Mouse (Mus musculus): ENCODE measurements around the gene Bmper. TPM values are rescaled to one million over a fixed set of nuclear protein-coding genes. Genes with fewer than 3 reads are reported as not detected.

Bmper gene
- polyA plus RNA-seq, 1 experiment from 2014 or later, result 10.8 TPM

GRCm38 (mm10) chr9:23363540-23363939 is 140.7 kb downstream of the Bmper start:
- Histone ChIP-seq H3K4me3 (ENCODE audit: low read depth, low read length) (no peak overlapping the region), H3K36me3 (replicated peaks; ENCODE audit: control insufficient read depth, insufficient read depth, low read depth, low read length) (no peaks in the 10 kb centered on the region), H3K4me1 (ENCODE audit: control insufficient read depth, insufficient read depth, low read length) (no peaks in the 10 kb centered on the region), H3K9ac (replicated peaks; ENCODE audit: low read length) (no peak overlapping the region), H3K4me2 (ENCODE audit: low read depth, low read length) (no peak overlapping the region), H3K27me3 (ENCODE audit: control insufficient read depth, insufficient read depth, low read length) (no peaks in the 10 kb centered on the region), H3K9me3 (replicated peaks; ENCODE audit: control insufficient read depth, low read length) (no peaks in the 10 kb centered on the region), H3K27ac (replicated peaks; ENCODE audit: low read depth, low read length) (peak overlapping the region; percentile 62)
- 32% methylated on average over 7 of the region's 7 CpGs for WGBS
- DNase-seq (ENCODE audit: low spot score) (peak; percentile 69), ATAC-seq (replicated peaks; ENCODE audit: insufficient number of reproducible peaks, low FRiP score, low TSS enrichment, low read depth) (0 out of 2 replicates have a peak, but pooled peaks have one; percentile 62)

GRCm38 (mm10) chr9:23364047-23364446 is 141.2 kb downstream of the Bmper start:
- no peak overlapping the region for H3K9ac ChIP-seq (replicated peaks; ENCODE audit: low read length)
- no peak overlapping the region for H3K4me2 ChIP-seq (ENCODE audit: low read depth, low read length)
- H3K4me3 ChIP-seq (ENCODE audit: low read depth, low read length), result no peak overlapping the region
- H3K36me3 ChIP-seq (replicated peaks; ENCODE audit: control insufficient read depth, insufficient read depth, low read depth, low read length), result no peaks in the 10 kb centered on the region
- H3K27me3 ChIP-seq (ENCODE audit: control insufficient read depth, insufficient read depth, low read length), result no peaks in the 10 kb centered on the region
- H3K4me1 ChIP-seq (ENCODE audit: control insufficient read depth, insufficient read depth, low read length), result no peaks in the 10 kb centered on the region
- no peaks in the 10 kb centered on the region for H3K9me3 ChIP-seq (replicated peaks; ENCODE audit: control insufficient read depth, low read length)
- no peak for DNase-seq (ENCODE audit: low spot score)
- 75% methylated on average over 2 of the region's 2 CpGs for WGBS
- ATAC-seq (replicated peaks; ENCODE audit: insufficient number of reproducible peaks, low FRiP score, low TSS enrichment, low read depth), result no peak
- 0 out of 2 replicates have a peak overlapping the region, but pooled peaks have one; percentile 7 for H3K27ac ChIP-seq (replicated peaks; ENCODE audit: low read depth, low read length)

GRCm38 (mm10) chr9:23368124-23368523 is 145.2 kb downstream of the Bmper start:
- ATAC-seq (replicated peaks; ENCODE audit: insufficient number of reproducible peaks, low FRiP score, low TSS enrichment, low read depth), result no peak
- Histone ChIP-seq H3K27me3 (ENCODE audit: control insufficient read depth, insufficient read depth, low read length) (no peaks in the 10 kb centered on the region), H3K9ac (replicated peaks; ENCODE audit: low read length) (no peak overlapping the region), H3K9me3 (replicated peaks; ENCODE audit: control insufficient read depth, low read length) (no peaks in the 10 kb centered on the region), H3K4me1 (ENCODE audit: control insufficient read depth, insufficient read depth, low read length) (no peaks in the 10 kb centered on the region), H3K27ac (replicated peaks; ENCODE audit: low read depth, low read length) (no peak overlapping the region), H3K4me3 (ENCODE audit: low read depth, low read length) (no peak overlapping the region), H3K36me3 (replicated peaks; ENCODE audit: control insufficient read depth, insufficient read depth, low read depth, low read length) (no peaks in the 10 kb centered on the region), H3K4me2 (ENCODE audit: low read depth, low read length) (no peak overlapping the region)
- no peak for DNase-seq (ENCODE audit: low spot score)

GRCm38 (mm10) chr9:23374789-23375460 is 152.0 kb downstream of the Bmper start:
- WGBS, result 65% methylated on average over 4 of the region's 4 CpGs
- H3K27me3 ChIP-seq (ENCODE audit: control insufficient read depth, insufficient read depth, low read length), result no peaks in the 10 kb centered on the region
- no peak for ATAC-seq (replicated peaks; ENCODE audit: insufficient number of reproducible peaks, low FRiP score, low TSS enrichment, low read depth)
- no peaks in the 10 kb centered on the region for H3K36me3 ChIP-seq (replicated peaks; ENCODE audit: control insufficient read depth, insufficient read depth, low read depth, low read length)
- H3K4me1 ChIP-seq (ENCODE audit: control insufficient read depth, insufficient read depth, low read length), result no peaks in the 10 kb centered on the region
- no peak overlapping the region for H3K4me2 ChIP-seq (ENCODE audit: low read depth, low read length)
- H3K4me3 ChIP-seq (ENCODE audit: low read depth, low read length), result no peak overlapping the region
- H3K9me3 ChIP-seq (replicated peaks; ENCODE audit: control insufficient read depth, low read length), result no peaks in the 10 kb centered on the region
- no peak overlapping the region for H3K27ac ChIP-seq (replicated peaks; ENCODE audit: low read depth, low read length)
- no peak for DNase-seq (ENCODE audit: low spot score)
- no peak overlapping the region for H3K9ac ChIP-seq (replicated peaks; ENCODE audit: low read length)

- H3K4me2 ChIP-seq (ENCODE audit: low read depth, low read length), result no peak overlapping the region
- peak; percentile 47 for DNase-seq (ENCODE audit: low spot score)
- no peak overlapping the region for H3K4me3 ChIP-seq (ENCODE audit: low read depth, low read length)
- H3K9me3 ChIP-seq (replicated peaks; ENCODE audit: control insufficient read depth, low read length), result no peaks in the 10 kb centered on the region
- 36% methylated on average over 5 of the region's 5 CpGs for WGBS
- H3K4me1 ChIP-seq (ENCODE audit: control insufficient read depth, insufficient read depth, low read length), result no peaks in the 10 kb centered on the region
- no peaks in the 10 kb centered on the region for H3K36me3 ChIP-seq (replicated peaks; ENCODE audit: control insufficient read depth, insufficient read depth, low read depth, low read length)
- peak; percentile 37; the same call in 1 of the 2 replicates for ATAC-seq (replicated peaks; ENCODE audit: insufficient number of reproducible peaks, low FRiP score, low TSS enrichment, low read depth)
- no peak overlapping the region for H3K9ac ChIP-seq (replicated peaks; ENCODE audit: low read length)
- H3K27ac ChIP-seq (replicated peaks; ENCODE audit: low read depth, low read length), result no peak overlapping the region
- no peaks in the 10 kb centered on the region for H3K27me3 ChIP-seq (ENCODE audit: control insufficient read depth, insufficient read depth, low read length)
Observed at GRCm38 (mm10) chr9:23377831-23378730, 155.2 kb downstream of the Bmper start.

GRCm38 (mm10) chr9:23378731-23379170 is 155.9 kb downstream of the Bmper start:
- peak; percentile 61; the same call in 1 of the 2 replicates for ATAC-seq (replicated peaks; ENCODE audit: insufficient number of reproducible peaks, low FRiP score, low TSS enrichment, low read depth)
- Histone ChIP-seq H3K9me3 (replicated peaks; ENCODE audit: control insufficient read depth, low read length) (no peaks in the 10 kb centered on the region), H3K4me2 (ENCODE audit: low read depth, low read length) (no peak overlapping the region), H3K9ac (replicated peaks; ENCODE audit: low read length) (no peak overlapping the region), H3K4me3 (ENCODE audit: low read depth, low read length) (no peak overlapping the region), H3K36me3 (replicated peaks; ENCODE audit: control insufficient read depth, insufficient read depth, low read depth, low read length) (no peaks in the 10 kb centered on the region), H3K4me1 (ENCODE audit: control insufficient read depth, insufficient read depth, low read length) (no peaks in the 10 kb centered on the region), H3K27ac (replicated peaks; ENCODE audit: low read depth, low read length) (0 out of 2 replicates have a peak overlapping the region, but pooled peaks have one; percentile 29), H3K27me3 (ENCODE audit: control insufficient read depth, insufficient read depth, low read length) (no peaks in the 10 kb centered on the region)
- WGBS, result 18% methylated on average over 6 of the region's 6 CpGs
- DNase-seq (ENCODE audit: low spot score), result peak; percentile 56

GRCm38 (mm10) chr9:23380171-23380835 is 157.4 kb downstream of the Bmper start:
- no peak for ATAC-seq (replicated peaks; ENCODE audit: insufficient number of reproducible peaks, low FRiP score, low TSS enrichment, low read depth)
- Histone ChIP-seq H3K4me2 (ENCODE audit: low read depth, low read length) (no peak overlapping the region), H3K27ac (replicated peaks; ENCODE audit: low read depth, low read length) (no peak overlapping the region), H3K4me1 (ENCODE audit: control insufficient read depth, insufficient read depth, low read length) (no peaks in the 10 kb centered on the region), H3K36me3 (replicated peaks; ENCODE audit: control insufficient read depth, insufficient read depth, low read depth, low read length) (no peaks in the 10 kb centered on the region), H3K9me3 (replicated peaks; ENCODE audit: control insufficient read depth, low read length) (no peaks in the 10 kb centered on the region), H3K9ac (replicated peaks; ENCODE audit: low read length) (no peak overlapping the region), H3K27me3 (ENCODE audit: control insufficient read depth, insufficient read depth, low read length) (no peaks in the 10 kb centered on the region), H3K4me3 (ENCODE audit: low read depth, low read length) (no peak overlapping the region)
- DNase-seq (ENCODE audit: low spot score), result no peak
- WGBS, result 57% methylated on average over 5 of the region's 5 CpGs
